Mouse (Mus musculus) kidney, postnatal 4 days (tissue): ENCODE data around the gene Wdr59.

Experiments used
- DNase-seq, 2 experiments: peaks; one replicate each; pipeline ENCODE4 v3.0.0; 2021; ENCODE audit warnings: mixed read lengths in 2 of 2

Gene Wdr59

GRCm38 (mm10) chr8:111521713-111522429, at the start of gene Wdr59:
Gene Wdr59 (minus strand): TSS chr8:111522092.
- DNase-seq = peak; percentile 97

- DNase-seq = no peak
Measured at GRCm38 (mm10) chr8:111571661-111572060, 49.8 kb upstream of the Wdr59 start.

- DNase-seq = no peak
Measured at GRCm38 (mm10) chr8:111570432-111570831, 48.5 kb upstream of the Wdr59 start.

- DNase-seq = no peak
Measured at GRCm38 (mm10) chr8:111569926-111570325, 48.0 kb upstream of the Wdr59 start.

- no peak for DNase-seq
Measured at GRCm38 (mm10) chr8:111568029-111568428, 46.1 kb upstream of the Wdr59 start.

GRCm38 (mm10) chr8:111567571-111567970, 45.7 kb upstream of the Wdr59 start:
- DNase-seq = no peak

GRCm38 (mm10) chr8:111566326-111566725, 44.4 kb upstream of the Wdr59 start:
- no peak for DNase-seq

- DNase-seq = no peak
Measured at GRCm38 (mm10) chr8:111565784-111566191, 43.9 kb upstream of the Wdr59 start.

GRCm38 (mm10) chr8:111564093-111564492, 42.2 kb upstream of the Wdr59 start:
- DNase-seq = no peak

- no peak for DNase-seq
Measured at GRCm38 (mm10) chr8:111563687-111564086, 41.8 kb upstream of the Wdr59 start.

GRCm38 (mm10) chr8:111563075-111563474, 41.2 kb upstream of the Wdr59 start:
- no peak for DNase-seq

GRCm38 (mm10) chr8:111562274-111562803, 40.4 kb upstream of the Wdr59 start:
- no peak for DNase-seq

GRCm38 (mm10) chr8:111561824-111562223, 39.9 kb upstream of the Wdr59 start:
- no peak for DNase-seq

GRCm38 (mm10) chr8:111551511-111552130, 29.7 kb upstream of the Wdr59 start:
- no peak for DNase-seq

- no peak for DNase-seq
Measured at GRCm38 (mm10) chr8:111550002-111550870, 28.3 kb upstream of the Wdr59 start.

- DNase-seq = no peak
Measured at GRCm38 (mm10) chr8:111548201-111548600, 26.3 kb upstream of the Wdr59 start.

GRCm38 (mm10) chr8:111547144-111547543, 25.3 kb upstream of the Wdr59 start:
- DNase-seq = no peak

- no peak for DNase-seq
Measured at GRCm38 (mm10) chr8:111545406-111546156, 23.7 kb upstream of the Wdr59 start.

- no peak for DNase-seq
Measured at GRCm38 (mm10) chr8:111543712-111544380, 22.0 kb upstream of the Wdr59 start.

GRCm38 (mm10) chr8:111539422-111540076, 17.7 kb upstream of the Wdr59 start:
- DNase-seq = no peak

GRCm38 (mm10) chr8:111538194-111538593, 16.3 kb upstream of the Wdr59 start:
- peak; percentile 22 to 44 for DNase-seq
